Mouse (Mus musculus): ENCODE results near the gene Abcc10.

DNA sequence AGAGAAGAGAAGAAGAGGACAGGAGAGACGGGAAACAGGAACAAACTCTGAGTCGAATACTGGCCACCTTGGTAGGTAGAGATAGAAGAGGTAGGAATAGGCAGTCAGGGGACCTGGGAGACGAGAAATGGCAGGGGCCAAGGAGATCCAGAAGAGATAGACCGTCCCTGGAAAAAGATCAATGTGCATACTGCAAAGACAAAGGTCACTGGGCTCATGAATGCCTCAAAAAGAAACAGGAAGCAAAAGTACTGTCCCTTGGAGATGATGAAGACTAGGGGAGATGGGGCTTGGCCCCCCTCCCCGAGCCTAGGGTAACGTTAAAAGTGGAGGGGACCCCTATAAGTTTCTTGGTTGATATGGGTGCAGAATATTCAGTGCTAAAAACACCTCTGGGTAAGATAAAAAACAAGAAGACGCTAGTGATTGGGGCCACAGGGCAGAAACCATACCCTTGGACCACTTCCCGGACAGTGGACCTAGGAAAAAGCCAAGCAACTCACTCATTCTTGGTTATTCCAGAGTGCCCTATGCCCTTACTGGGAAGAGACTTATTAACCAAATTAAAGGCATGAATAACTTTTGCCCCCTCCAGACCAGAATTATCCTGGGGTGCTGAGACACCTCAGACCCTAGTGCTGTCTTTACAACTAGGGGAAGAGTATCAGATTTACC is 23.0 kb upstream of the Abcc10 start:
- no peak for TF ChIP-seq CTCF (IDR thresholded peaks at IDR 0.05; ENCODE audit: borderline replicate concordance, control insufficient read depth, extremely low read depth, insufficient read depth, low read length, poor library complexity)
- no peak for TF ChIP-seq POLR2A (IDR thresholded peaks at IDR 0.05; ENCODE audit: control insufficient read depth, extremely low read depth, insufficient read depth, low read length, poor library complexity)
